Mouse (Mus musculus) kidney, adult 8-10 months (tissue): ENCODE data around the gene Spns1.
"Not testable (repeated sequence)": the region's sequence is repeated elsewhere in the genome, so short reads cannot be mapped to it uniquely, and the experiment has no call there.

Experiments
- DNase-seq, 2 experiments: peaks; one replicate each; pipeline ENCODE4 v3.0.0; 2022

The Spns1 gene

GRCm38 (mm10) chr7:126332691-126333090 is 44.6 kb downstream of the Spns1 start:
- DNase-seq, result no peak

GRCm38 (mm10) chr7:126330693-126331092 is 46.6 kb downstream of the Spns1 start:
- DNase-seq, result no peak

- DNase-seq, result no peak
Measured at GRCm38 (mm10) chr7:126329907-126330645, 47.2 kb downstream of the Spns1 start.

- not testable (repeated sequence) for DNase-seq
Measured at GRCm38 (mm10) chr7:126328848-126329247, 48.4 kb downstream of the Spns1 start.

GRCm38 (mm10) chr7:126325576-126326273 is 51.5 kb downstream of the Spns1 start:
- not testable (repeated sequence) for DNase-seq

GRCm38 (mm10) chr7:126324791-126325190 is 52.5 kb downstream of the Spns1 start:
- no peak for DNase-seq

GRCm38 (mm10) chr7:126323729-126324128 is 53.5 kb downstream of the Spns1 start:
- peak; percentile 48 to 84 for DNase-seq
